Mouse (Mus musculus): ENCODE measurements around the gene Zdhhc17.
A peak's percentile ranks its signal among the peaks of the same experiment; 100 is the strongest.

Gene Zdhhc17

GRCm38 (mm10) chr10:111004220-111004619, 5.7 kb downstream of the Zdhhc17 start:
- DNase-seq, result no peak

GRCm38 (mm10) chr10:110999201-110999600, 10.7 kb downstream of the Zdhhc17 start:
- no peak for DNase-seq

- DNase-seq, result no peak
Measured at GRCm38 (mm10) chr10:110997180-110997579, 12.8 kb downstream of the Zdhhc17 start.

GRCm38 (mm10) chr10:110994761-110995160, 15.2 kb downstream of the Zdhhc17 start:
- no peak for DNase-seq

GRCm38 (mm10) chr10:110993249-110993648, 16.7 kb downstream of the Zdhhc17 start:
- DNase-seq, result no peak

- DNase-seq, result peak; percentile 22
Measured at GRCm38 (mm10) chr10:110992047-110992431, 17.9 kb downstream of the Zdhhc17 start.

GRCm38 (mm10) chr10:110991307-110992046, 18.5 kb downstream of the Zdhhc17 start:
- DNase-seq, result no peak

- DNase-seq, result peak; percentile 35
Measured at GRCm38 (mm10) chr10:110989729-110990128, 20.2 kb downstream of the Zdhhc17 start.

- DNase-seq, result no peak
Measured at GRCm38 (mm10) chr10:110986682-110987081, 23.3 kb downstream of the Zdhhc17 start.

GRCm38 (mm10) chr10:110982771-110983170, 27.2 kb downstream of the Zdhhc17 start:
- no peak for DNase-seq

GRCm38 (mm10) chr10:110980441-110980840, 29.5 kb downstream of the Zdhhc17 start:
- DNase-seq, result no peak

GRCm38 (mm10) chr10:110979431-110979830, 30.5 kb downstream of the Zdhhc17 start:
- DNase-seq, result no peak

GRCm38 (mm10) chr10:110977379-110977778, 32.6 kb downstream of the Zdhhc17 start:
- no peak for DNase-seq

- peak; percentile 54 for DNase-seq
Measured at GRCm38 (mm10) chr10:110976046-110976445, 33.9 kb downstream of the Zdhhc17 start.

GRCm38 (mm10) chr10:110974885-110975284, 35.1 kb downstream of the Zdhhc17 start:
- DNase-seq, result no peak

GRCm38 (mm10) chr10:110974463-110974862, 35.5 kb downstream of the Zdhhc17 start:
- peak; percentile 78 for DNase-seq

- no peak for DNase-seq
Measured at GRCm38 (mm10) chr10:110971998-110972397, 37.9 kb downstream of the Zdhhc17 start.

- DNase-seq, result no peak
Measured at GRCm38 (mm10) chr10:110971483-110971882, 38.5 kb downstream of the Zdhhc17 start.

GRCm38 (mm10) chr10:110971044-110971443, 38.9 kb downstream of the Zdhhc17 start:
- no peak for DNase-seq

- no peak for DNase-seq
Measured at GRCm38 (mm10) chr10:110962172-110962571, 47.8 kb downstream of the Zdhhc17 start.

- DNase-seq, result no peak
Measured at GRCm38 (mm10) chr10:110960841-110961240, 49.1 kb downstream of the Zdhhc17 start.

GRCm38 (mm10) chr10:110959781-110960180, 50.2 kb downstream of the Zdhhc17 start:
- DNase-seq, result no peak

- DNase-seq, result no peak
Measured at GRCm38 (mm10) chr10:110958879-110959278, 51.1 kb downstream of the Zdhhc17 start.

GRCm38 (mm10) chr10:110952937-110953451, 56.9 kb downstream of the Zdhhc17 start:
- DNase-seq, result peak; percentile 89

- no peak for DNase-seq
Measured at GRCm38 (mm10) chr10:110952271-110952670, 57.7 kb downstream of the Zdhhc17 start.

All from kidney, postnatal 10 days (tissue).